Mouse (Mus musculus) kidney, adult 2 months (tissue): ENCODE measurements around the gene Plekho2.

Experiments used
- CTCF ChIP-seq: fragments of 200-500 bp; conservative IDR thresholded peaks from 2 replicates; pipeline ENCODE4 v1.5.1; 2011; ENCODE audit warnings: low read depth, mild to moderate bottlenecking, control low read depth, low read length, moderate library complexity, mixed read lengths; ENCODE audit not compliant: insufficient read depth, insufficient read length
- POLR2A ChIP-seq: fragments of 200-500 bp; IDR thresholded peaks from one replicate; pipeline ENCODE4 v1.6.1; 2011; ENCODE audit warnings: low read depth, low read length, control low read depth

DNA sequence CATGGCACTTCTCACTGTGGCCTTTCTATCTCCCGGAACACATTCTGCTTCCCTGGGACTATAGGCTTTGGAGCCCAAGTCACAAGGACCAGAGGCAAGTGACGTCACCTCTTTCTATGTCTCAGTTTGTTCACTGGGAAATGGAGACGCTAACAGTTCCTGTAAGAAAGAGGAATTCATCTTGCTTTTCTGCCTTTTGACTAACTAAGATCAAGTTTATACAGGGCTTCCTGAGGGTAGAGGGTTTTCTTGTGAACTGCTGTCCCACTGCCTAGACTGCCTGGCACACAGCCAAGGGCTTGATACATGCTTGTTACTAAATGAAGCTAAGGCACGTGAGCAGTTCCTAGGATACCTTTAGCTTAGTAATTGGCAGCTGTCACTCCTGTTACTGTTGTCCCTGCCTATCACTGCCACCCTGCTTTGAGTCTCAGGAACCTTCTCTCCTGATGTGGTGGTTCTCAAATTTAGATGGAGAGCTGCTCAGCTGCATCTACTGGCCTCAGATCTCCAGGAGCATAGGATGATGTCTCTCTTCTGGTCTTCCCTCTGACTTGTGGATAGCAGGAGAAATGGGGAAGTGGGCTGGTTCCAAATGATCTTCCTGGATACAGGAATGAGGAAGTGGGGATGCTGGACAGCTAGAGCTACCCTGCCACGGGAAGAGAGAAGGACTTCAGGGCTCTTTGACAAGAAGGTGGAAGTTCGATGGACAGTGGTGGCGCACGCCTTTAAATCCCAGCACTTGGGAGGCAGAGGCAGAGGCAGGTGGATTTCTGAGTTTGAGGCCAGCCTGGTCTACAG lies 4.2 kb downstream of the Plekho2 start:
- TF ChIP-seq CTCF (no peak), POLR2A (no peak)
